Mouse (Mus musculus) c-Kit-positive CD71-positive TER-119-positive erythroid progenitor cells, embryonic 14.5 days (primary cell): Measurements from ENCODE around the gene Aptx.

ENCODE experiments used
- DNase-seq: peaks from one replicate; pipeline ENCODE4 v3.0.0-alpha.2; 2013; ENCODE audit warnings: low spot score

The Aptx gene

DNA sequence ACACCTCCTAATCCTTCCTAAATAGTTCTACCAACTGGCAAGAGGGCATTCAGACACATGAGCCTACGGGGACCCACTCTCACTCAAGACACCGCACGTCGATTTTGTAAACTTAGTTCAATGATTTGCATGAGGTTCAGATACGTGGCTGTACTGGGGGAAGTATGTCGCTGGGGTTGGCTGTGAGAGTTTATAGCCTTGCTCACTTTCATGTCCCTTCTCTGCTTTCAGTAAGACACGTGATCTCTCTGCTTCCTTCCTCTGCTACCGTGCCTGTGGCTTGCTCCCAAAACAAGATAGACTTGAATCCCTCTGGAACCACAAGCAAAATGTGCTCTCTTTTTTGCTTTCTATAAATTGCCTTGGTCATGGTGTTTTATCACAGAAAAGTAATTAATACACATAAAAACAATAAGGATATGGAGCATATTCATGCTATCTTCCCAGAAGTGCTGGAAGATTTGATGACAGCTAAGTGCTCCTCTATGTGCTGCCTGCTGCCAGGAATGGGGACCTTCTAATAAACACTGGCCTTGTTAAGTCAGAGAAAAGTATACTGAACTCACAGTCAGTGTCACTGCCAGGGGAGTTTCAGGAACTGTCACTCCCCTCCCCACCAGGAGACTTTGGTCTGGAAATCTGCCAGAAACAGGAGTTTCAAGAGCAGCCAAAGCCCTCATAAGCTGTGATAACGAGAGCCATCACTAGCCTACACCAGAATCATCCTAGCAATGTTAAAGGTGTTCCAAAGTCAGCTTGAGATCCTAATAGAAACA is 36.6 kb downstream of the Aptx start:
- DNase-seq: no peak

GRCm38 (mm10) chr4:40651055-40651454 is 51.9 kb downstream of the Aptx start:
- DNase-seq: no peak

- no peak for DNase-seq
These were observed 53.9 kb downstream of the Aptx start for GRCm38 (mm10) chr4:40649111-40649510.

GRCm38 (mm10) chr4:40643567-40643966 is 59.4 kb downstream of the Aptx start:
- DNase-seq: no peak

- DNase-seq: no peak
These were observed 62.0 kb downstream of the Aptx start for GRCm38 (mm10) chr4:40640991-40641390.
